Mouse (Mus musculus) liver, adult 2 months (tissue): Measurements from ENCODE around the gene Grhpr.

Experiments used
- CTCF ChIP-seq: fragments of 200-500 bp; IDR thresholded peaks from 2 replicates; pipeline ENCODE4 v1.5.1; 2011; ENCODE audit warnings: low read depth, low read length, control low read depth
- POLR2A ChIP-seq: fragments of 200-500 bp; IDR thresholded peaks from 2 replicates; pipeline ENCODE4 v1.6.1; 2011; ENCODE audit warnings: low read length, control low read depth; ENCODE audit not compliant: insufficient read depth; ENCODE audit errors: extremely low read depth

DNA sequence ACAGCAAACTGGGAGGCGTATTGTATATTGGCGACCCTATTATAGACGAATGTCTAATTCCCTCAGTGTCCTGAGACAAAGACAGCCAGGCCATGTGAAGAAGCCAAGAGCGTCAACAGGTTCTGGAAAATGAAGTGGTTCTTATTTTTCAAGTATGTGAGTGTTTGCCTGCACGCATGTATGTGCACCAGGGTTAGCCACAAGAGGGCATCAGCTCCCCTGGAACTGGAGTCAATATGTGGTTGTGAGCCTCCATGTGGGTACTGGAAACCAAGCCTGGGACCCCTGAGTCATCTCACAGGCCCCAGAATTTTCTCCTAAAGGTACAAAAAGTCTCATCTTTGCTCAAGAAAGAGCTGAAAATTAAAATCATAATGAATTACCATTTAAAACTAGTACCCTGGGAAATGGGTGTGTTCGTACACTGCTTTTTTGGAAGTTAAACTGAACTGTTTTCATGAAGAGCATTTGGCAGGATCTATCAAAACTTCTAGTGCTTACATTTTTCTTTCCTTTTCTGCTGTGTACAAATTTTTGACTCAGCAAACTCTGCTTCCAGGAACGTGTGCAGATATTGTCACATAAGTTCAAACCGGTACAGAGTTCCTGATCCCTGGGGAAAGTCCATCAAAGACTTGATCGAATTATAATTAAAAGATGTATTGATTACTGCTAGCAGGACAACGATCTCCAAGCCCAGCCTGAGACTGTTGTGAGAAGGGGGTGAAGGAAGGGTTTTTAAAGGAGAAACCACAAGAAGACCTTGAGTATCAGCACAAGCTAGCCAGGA, 4.1 kb upstream of the Grhpr start:
- no peak for TF ChIP-seq POLR2A
- TF ChIP-seq CTCF, result peak; percentile 36; the same call in 1 of the 2 replicates
